Mouse (Mus musculus): ENCODE measurements around the gene Nlgn2.
"Not testable (repeated sequence)": the region's sequence is repeated elsewhere in the genome, so short reads cannot be mapped to it uniquely, and the experiment has no call there.

The Nlgn2 gene

DNA sequence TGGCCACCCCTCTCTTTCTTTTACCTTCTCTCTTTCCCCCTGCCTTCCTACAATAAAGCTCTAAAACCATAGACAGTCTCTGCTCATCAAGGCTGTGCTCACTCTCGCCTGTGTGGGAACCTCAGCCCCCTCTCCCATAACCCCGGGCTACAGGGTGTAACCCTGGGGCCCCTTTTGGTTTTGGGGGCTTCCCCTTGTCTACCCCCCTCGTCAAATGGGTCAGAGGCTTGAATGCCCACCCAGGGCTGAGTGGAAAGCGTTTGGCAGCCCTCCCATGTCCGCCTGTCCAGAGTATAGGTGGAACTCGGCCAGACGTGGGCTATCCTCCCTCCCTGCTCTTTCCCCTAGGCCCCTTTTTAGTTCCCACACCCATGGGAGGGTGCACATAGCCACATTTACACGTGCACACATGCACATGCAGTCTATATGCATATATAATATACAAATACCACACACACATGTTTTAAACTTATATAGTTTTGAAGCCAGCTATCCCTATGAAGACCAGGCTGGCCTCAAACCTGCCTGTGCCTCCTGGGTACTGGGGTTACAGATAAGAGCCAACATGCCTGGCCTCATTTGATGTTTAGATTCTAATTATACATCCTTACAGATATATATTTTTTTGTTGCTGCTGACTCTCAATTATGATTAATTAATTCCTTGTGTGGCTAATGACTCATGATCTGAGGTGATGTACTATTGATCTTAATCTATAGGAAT, 26.7 kb upstream of the Nlgn2 start:
- DNase-seq (ENCODE audit: extremely low read depth, insufficient read length, low spot score), result no peak

DNA sequence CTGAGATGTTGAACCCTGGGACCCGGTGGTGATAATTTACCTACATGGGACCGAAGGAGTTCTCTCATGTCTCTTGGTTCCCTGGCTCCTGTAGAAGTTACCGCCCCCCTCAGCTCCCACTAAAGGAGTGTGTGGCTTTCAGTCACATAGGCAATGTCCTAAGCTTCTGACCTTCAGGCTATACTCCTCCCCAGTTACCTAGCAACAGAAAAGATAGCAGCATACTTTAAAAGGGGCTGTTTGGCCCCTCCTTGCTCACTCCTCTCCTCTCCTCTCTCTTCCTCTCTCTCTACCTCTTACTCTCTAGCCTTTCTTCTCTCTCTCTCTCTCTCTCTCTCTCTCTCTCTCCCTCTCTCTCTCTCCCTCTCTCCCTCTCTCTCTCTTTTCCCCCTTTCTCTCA, 26.1 kb upstream of the Nlgn2 start:
- DNase-seq (ENCODE audit: extremely low read depth, insufficient read length, low spot score), result not testable (repeated sequence)

DNA sequence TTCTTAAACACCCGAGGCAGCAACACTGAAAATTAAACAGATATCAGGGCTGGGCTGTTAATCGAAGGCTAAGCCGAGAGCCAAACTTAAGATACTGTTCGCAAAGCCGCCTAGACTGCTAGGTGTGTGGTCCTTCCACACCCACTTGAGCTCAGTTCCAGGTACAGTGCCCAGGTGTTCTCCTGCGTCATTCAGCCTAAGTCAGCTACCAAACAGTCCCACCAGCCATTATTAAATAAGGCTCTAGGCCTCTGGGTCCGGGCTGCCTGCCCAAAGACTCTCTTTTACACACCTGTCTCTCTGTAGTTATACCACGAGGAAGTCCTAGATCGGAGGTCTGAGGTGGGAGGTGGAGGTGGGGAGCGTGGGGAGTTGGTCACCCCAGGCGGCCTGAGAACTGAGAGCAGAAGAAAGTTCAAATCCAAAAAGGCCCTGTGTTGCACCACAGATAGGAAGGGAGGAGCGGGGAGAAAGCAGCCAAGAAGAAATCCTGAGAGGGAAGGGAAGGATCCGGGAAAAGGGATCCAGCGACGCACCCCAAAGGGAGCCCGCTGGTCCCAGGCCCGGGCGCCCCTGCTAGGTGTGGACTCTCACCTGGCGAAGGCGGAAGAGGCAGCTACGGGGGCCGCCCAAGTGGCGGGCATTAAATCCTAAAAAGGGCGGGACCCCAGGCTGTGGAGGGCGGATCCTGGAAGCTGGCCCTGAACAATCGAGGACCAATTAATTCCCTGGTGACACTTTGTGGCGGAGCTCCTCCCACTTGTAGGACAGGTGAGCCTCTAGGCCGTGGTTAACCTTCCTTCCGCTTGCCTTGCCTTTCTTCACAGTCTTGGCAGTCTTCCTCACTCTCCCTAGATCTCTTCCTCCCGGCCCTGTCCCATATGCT, 20.8 kb upstream of the Nlgn2 start, which contains the start of gene Tnk1:
Gene Tnk1, minus strand, starts transcription at position 618 of the 886 bp plus-strand sequence.
- DNase-seq (ENCODE audit: extremely low read depth, insufficient read length, low spot score), result no peak

DNA sequence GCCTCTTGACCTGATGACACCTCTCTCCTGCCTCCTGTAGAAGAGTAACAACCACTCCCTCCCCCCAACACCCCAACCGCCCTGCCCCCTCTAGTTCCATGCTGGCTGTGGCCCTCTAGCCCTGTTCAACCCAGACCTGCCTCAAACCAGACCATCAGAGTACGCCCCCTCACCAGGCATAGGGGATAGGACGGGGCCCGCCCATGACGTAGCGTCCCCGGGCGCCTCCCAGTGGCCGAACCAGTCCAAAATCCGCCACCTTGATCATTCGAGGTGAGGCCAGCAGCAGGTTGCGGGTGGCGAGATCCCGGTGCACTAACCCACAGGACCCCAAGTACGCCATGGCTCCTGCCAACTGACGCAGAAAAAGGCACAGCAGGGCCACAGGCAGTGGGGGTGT, 17.8 kb upstream of the Nlgn2 start:
- DNase-seq (ENCODE audit: extremely low read depth, insufficient read length, low spot score), result no peak

DNA sequence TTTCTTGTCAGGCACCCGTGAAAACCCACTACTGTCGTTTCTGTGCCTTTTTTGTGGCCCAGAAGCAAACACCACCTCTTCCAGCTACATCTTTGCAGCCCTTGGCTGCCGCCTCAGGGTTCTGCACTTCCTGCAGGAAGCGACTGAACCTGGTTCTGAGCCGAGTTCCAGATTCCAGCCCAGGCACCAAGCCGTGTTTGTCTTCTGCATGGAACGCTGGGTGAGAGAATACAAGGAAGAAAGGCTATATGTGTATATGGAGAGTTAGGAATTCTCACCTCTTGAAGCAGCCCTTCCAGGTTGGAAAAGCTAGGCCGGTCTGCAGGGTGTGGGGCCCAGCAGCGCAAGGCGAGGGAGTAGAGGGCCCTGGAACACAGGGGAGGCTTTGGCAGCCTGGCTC, 17.1 kb upstream of the Nlgn2 start:
- no peak for DNase-seq (ENCODE audit: extremely low read depth, insufficient read length, low spot score)

DNA sequence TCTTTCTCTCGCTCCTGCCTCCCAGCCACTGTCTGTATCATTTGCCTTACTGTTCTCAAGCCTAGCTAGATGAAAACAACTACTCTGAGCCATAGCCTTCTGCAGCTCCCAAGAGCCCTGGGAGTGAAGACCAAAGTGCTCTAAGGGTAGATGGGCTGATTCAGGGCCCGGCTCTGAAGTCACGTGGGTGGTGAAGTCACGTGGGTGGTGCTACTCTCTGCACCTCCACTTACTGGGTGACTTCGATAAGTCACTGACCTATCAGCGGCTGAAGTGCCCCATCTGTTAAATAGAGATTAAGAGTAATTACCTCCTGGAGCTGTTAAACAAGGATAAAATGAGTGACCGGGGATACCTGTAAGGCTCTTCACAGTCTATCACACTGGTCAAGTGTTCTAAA, 16.4 kb upstream of the Nlgn2 start:
- no peak for DNase-seq (ENCODE audit: extremely low read depth, insufficient read length, low spot score)

GRCm38 (mm10) chr11:69850754-69851153, 13.2 kb upstream of the Nlgn2 start:
- no peak for DNase-seq (ENCODE audit: extremely low read depth, insufficient read length, low spot score)

DNA sequence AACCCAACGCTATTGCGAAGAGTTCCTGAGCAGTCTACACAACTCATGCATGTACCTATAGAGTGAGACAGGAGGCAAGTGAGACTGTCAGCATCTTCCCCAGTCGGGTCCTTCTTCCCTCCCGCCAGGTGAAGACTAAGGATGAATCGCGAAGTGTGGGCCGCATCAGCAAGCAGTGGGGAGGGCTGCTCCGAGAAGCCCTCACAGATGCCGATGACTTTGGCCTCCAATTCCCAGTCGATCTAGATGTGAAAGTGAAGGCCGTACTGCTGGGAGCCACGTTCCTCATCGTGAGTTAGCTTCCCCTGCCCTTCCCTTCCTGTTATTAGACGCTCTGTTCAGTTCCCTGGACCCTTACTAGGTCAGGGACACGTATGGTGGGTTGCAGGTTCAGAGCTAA, 12.3 kb upstream of the Nlgn2 start:
- no peak for DNase-seq (ENCODE audit: extremely low read depth, insufficient read length, low spot score)

DNA sequence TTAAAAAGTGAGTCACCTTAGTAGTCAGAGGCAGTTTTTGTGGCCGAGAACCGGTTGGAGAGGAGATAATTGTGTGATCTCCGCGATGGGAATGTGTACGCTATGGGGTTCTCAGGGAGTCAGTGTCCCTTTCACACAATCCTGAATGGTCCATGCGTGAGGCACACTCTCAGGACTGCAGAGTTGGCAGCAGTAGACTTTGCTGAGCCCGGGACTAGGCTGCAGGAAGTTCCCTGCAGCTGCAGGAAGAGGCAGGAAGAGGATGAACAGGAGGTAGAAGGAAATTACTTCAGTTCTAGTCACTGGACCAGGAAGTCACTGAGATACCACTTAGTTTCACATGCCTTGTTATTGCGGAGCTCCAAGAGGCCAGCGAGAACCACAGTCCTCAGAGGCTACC, 11.5 kb upstream of the Nlgn2 start:
- DNase-seq (ENCODE audit: extremely low read depth, insufficient read length, low spot score), result no peak

GRCm38 (mm10) chr11:69848021-69848420, 10.4 kb upstream of the Nlgn2 start:
- DNase-seq (ENCODE audit: extremely low read depth, insufficient read length, low spot score), result no peak

GRCm38 (mm10) chr11:69846738-69847688, 9.4 kb upstream of the Nlgn2 start:
- peak; percentile 47 for DNase-seq (ENCODE audit: extremely low read depth, insufficient read length, low spot score)

DNA sequence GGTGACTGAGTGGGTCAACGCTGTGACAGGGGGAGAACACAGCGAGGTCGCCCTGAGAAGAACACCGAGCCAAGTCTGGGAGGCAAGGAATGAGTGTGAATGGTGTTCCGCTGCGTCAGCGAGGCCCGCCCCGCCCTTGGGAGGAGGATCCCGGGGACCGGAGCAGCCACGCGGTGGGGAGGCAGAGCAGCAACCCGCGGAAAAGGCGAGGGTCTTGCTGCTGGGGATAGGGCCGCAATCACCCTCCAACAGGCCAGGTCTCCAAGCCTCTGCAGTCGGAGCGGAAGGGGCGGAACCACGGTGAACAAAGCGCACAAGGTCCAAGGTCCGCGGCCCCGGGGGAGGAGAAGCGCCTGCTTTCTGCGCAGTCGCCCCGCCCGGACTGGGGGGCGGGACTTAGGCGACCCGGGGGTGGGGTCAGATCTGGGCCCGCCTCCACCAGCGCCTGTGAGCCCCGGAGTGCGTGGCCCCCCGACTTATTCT, 8.7 kb upstream of the Nlgn2 start, which contains the start of gene Plscr3:
Gene Plscr3, plus strand, starts transcription at position 179 of the 483 bp plus-strand sequence.
- peak; percentile 92 for DNase-seq (ENCODE audit: extremely low read depth, insufficient read length, low spot score)

DNA sequence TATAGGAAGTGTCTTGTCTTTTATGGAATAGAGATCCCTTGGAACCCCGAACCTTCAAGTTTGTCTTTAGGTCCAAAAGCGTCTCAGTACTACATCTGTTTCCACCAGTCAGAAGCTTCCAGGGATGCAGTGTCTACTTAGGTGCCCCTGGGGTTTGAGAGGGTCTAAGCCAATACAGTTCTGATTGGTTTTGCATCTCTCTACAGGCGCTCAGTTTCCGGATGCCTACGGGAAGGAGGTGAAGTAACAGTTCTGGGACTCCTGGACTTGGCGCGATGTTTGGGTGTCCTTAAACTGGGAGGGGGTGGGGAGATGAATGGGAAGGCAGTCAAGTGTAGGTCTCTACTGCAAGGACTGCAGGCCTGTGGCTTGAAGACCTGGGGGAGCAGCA, 1.1 kb upstream of the Nlgn2 start:
- DNase-seq (ENCODE audit: extremely low read depth, insufficient read length, low spot score), result no peak

- DNase-seq (ENCODE audit: extremely low read depth, insufficient read length, low spot score), result peak; percentile 96
Observed at GRCm38 (mm10) chr11:69837952-69838713, 549 bp upstream of the Nlgn2 start, which contains the start of gene Tmem256. Gene Tmem256 (plus strand): TSS chr11:69838514.

DNA sequence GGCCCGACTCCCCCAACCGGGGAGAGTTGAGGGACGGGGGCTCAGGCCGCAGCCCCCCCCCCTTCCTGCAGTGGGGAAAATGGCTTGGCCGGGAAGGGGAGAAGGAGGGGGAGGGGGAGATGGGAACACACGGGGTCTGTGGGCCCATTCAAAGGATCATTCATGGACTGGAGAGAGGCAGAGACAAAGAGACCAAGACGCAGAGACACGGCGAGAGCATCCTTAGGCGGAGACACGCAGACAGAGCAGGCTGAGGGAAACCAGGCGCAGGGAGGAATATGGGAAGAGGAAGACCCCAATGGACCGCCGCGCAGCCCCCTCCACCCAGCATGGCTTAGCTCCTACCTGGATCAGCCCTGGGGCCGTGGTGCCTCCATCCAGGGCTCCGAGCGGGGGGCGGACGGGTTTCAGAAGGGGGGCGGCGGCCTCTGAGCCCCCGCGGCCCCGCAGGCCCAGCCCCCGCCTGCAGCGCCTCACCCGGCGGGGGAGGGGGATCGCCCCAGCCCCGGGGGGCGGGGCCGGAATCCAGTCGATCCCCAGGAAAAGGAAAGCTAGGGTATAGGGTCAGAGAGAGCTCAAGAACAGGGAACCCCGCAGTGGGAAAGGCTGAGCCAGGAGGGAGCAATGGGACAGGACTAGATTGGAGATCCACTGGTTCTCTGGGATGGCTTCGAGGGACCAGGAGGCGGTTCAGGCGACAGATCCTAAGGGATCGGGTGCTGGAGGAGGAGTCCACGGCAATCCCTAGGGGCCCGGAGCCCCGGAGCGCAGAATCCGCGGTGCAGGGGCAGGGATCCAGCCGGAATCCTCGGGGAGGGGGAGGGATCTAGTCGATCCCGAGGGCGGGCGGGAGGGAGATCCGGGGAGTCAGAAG, 644 bp downstream of the Nlgn2 start:
- DNase-seq (ENCODE audit: extremely low read depth, insufficient read length, low spot score), result no peak

DNA sequence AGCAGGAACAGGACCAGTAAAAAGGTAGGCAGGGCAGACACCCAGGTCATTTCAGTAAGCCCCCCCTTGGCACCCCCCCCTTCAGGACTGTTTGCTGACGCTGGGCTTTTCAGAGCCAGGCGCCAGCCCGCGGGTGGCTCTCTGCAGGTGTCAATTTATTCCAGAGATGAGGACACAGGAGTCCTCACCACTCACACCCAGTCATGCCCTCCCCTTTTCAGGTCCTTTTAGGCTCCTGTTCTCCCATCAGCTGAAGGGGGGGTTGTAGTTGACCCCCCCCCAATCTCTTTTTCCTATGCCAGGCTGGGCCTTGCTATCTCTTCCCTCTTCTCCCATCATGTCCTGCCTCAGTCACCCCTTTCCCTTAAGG, 1.6 kb downstream of the Nlgn2 start:
- DNase-seq (ENCODE audit: extremely low read depth, insufficient read length, low spot score), result no peak

DNA sequence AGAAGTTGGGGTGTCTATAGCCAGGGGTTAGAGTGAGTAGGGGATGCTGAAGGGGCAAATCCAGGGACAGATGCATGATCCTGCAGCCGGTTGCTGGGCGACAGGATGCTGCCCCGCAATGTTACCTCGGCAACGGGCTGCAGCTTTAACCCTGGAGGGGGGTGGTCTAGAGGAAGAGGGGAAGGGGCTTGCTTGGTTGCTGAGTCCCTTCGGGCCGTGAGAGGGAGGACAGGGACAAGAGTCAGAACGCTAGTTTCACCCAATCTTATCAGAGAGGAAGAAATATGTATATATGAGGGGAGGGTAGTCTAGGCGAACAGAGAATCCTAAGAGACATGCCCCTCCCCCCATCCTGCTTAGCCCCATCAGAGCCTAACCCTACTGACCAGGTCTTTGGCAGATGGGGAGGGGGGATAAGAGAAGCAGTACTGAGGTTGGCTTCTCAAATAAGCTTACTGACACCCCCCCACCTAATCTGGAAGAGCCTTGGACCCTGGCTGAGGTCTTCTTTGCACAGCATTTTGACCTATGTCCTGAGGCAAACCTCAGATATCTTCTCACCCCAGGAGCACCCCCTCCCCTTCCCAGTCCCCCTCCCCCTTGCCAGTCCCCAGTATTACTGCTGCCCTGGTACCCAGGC, 2.1 kb downstream of the Nlgn2 start:
- no peak for DNase-seq (ENCODE audit: extremely low read depth, insufficient read length, low spot score)

DNA sequence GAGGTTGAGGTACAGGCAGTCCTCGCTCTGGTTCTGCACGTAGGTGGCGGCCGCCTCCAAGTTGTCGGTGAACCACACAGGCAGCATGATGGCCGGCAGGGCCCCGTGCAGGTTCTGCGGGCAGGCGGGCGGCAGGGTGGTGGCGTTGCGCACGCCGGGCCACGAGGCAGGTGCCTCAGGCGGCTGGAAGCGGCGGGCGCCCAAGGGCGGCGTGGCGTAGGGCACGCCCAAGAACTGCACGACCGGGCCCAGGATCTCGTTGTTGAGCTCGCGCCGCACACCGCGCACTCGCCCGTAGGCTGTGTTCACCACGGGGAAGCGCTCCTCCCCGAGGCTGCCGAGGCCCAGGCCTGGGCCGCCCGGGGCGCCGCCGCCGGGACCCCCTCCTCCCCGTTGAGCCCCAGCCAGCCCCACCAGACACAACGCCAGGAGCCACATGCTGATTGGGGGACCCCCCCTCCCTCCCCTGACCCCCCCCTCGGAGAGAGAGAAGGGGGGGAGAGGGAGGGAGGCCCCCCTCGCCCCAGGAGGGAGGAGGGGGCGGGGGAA, 3.5 kb downstream of the Nlgn2 start:
- no peak for DNase-seq (ENCODE audit: extremely low read depth, insufficient read length, low spot score)
